Comparison of ENCODE assay signal across 24 mouse cellular contexts in the genomic region with DNA sequence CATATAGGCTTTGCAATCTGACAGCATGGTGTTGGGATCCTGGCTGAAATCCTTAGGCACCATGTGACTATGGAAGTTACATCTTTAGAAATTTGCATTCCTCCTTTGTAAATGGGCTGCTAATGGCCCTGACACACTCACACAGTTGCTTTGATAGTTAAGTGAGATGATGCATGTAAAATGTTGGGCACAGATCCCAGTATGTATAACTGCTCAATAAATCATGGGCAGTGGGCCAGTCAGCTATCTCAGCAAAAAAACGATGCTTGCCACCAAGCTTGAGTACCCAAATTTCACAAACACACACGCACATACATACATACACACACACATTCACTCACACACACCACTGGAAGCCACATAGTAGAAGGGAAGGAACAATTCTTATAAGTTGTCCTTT.
DNase-seq lines count a peak whose midpoint lies in the region; ATAC-seq and TF ChIP-seq lines count a peak whose summit lies in the region.
"Had no signal": no experiment of that assay in that cellular context is flagged by ENCODE, and none has a peak within 500 bp of the region (broad histone marks: within the 10 kb centered on the region; RNA-seq: fewer than 3 reads in every experiment).

No protein-coding gene starts in this region.

- H3K4me3 ChIP-seq in hindbrain, postnatal 0 days (ENCODE audit: low read length) = no peak overlapping the region
- no peak overlapping the region for H3K4me3 ChIP-seq in hindbrain, embryonic 10.5 days
- H3K4me3 ChIP-seq: embryonic facial prominence, embryonic 12.5 days; heart, embryonic 15.5 days; kidney, embryonic 15.5 days; limb, embryonic 15.5 days; lung, embryonic 15.5 days; midbrain, embryonic 15.5 days; myocyte had no signal

- no peaks in the 10 kb centered on the region for H3K9me3 ChIP-seq in hindbrain, postnatal 0 days (ENCODE audit: low read length)
- no peaks in the 10 kb centered on the region for H3K9me3 ChIP-seq in hindbrain, embryonic 10.5 days
- H3K9me3 ChIP-seq: embryonic facial prominence, embryonic 12.5 days; heart, embryonic 15.5 days; kidney, embryonic 15.5 days; limb, embryonic 15.5 days; lung, embryonic 15.5 days; midbrain, embryonic 15.5 days had no signal

- H3K27me3 ChIP-seq in hindbrain, postnatal 0 days (ENCODE audit: insufficient read depth, low read length) = no peaks in the 10 kb centered on the region
- H3K27me3 ChIP-seq in hindbrain, embryonic 10.5 days (ENCODE audit: insufficient read depth, poor library complexity, severe bottlenecking) = no peaks in the 10 kb centered on the region
- H3K27me3 ChIP-seq: embryonic facial prominence, embryonic 12.5 days; heart, embryonic 15.5 days; kidney, embryonic 15.5 days; limb, embryonic 15.5 days; lung, embryonic 15.5 days; midbrain, embryonic 15.5 days; Patski had no signal

- no peak overlapping the region for H3K27ac ChIP-seq in hindbrain, postnatal 0 days
- H3K27ac ChIP-seq in hindbrain, embryonic 10.5 days = no peak overlapping the region
- H3K27ac ChIP-seq: embryonic facial prominence, embryonic 12.5 days; heart, embryonic 15.5 days; kidney, embryonic 15.5 days; limb, embryonic 15.5 days; liver, embryonic 14.5 days; lung, embryonic 15.5 days; midbrain, embryonic 15.5 days had no signal

- no peaks in the 10 kb centered on the region for H3K36me3 ChIP-seq in hindbrain, postnatal 0 days (ENCODE audit: insufficient read depth, low read length)
- no peaks in the 10 kb centered on the region for H3K36me3 ChIP-seq in hindbrain, embryonic 10.5 days
- H3K36me3 ChIP-seq: embryonic facial prominence, embryonic 12.5 days; heart, embryonic 15.5 days; kidney, embryonic 15.5 days; limb, embryonic 15.5 days; lung, embryonic 15.5 days; midbrain, embryonic 15.5 days had no signal

- no peak overlapping the region for H3K9ac ChIP-seq in hindbrain, postnatal 0 days (replicated peaks; ENCODE audit: low read length)
- H3K9ac ChIP-seq: embryonic facial prominence, embryonic 12.5 days; heart, embryonic 15.5 days; kidney, embryonic 15.5 days; limb, embryonic 15.5 days; liver, embryonic 14.5 days; lung, embryonic 15.5 days; midbrain, embryonic 15.5 days had no signal

- no peak for TF ChIP-seq CTCF in hindbrain, postnatal 0 days (IDR thresholded peaks at IDR 0.05; ENCODE audit: low read depth)

- DNase-seq in cerebellum, adult 9-11 months = peak; percentile 57
- no peak for DNase-seq in cerebellum, adult 8-10 months
- DNase-seq in hindbrain, postnatal 0 days (ENCODE audit: low spot score) = peak; percentile 44
- DNase-seq in hindbrain, embryonic 10.5 days (ENCODE audit: low spot score) = no peak
- peak; percentile 19 for DNase-seq in Muller cell, postnatal 12 days (ENCODE audit: inconsistent ontology term)
- peak; percentile 69 to 74 for DNase-seq in cerebellum, postnatal 10 days
- no peak for DNase-seq in neural tube, embryonic 10.5 days (ENCODE audit: extremely low spot score, low spot score)
- no peak for DNase-seq in adrenal gland, adult 18-20 months (ENCODE audit: low spot score in 2 of 2)
- DNase-seq: adrenal gland, adult 2 months; gastrocnemius, postnatal 36 days; heart, postnatal 4 days; kidney, postnatal 36 days; lung, postnatal 4 days; spleen, adult 18-20 months had no signal

- H3K4me1 ChIP-seq in hindbrain, postnatal 0 days (ENCODE audit: insufficient read depth, low read length) = no peaks in the 10 kb centered on the region
- H3K4me1 ChIP-seq in hindbrain, embryonic 10.5 days (replicated peaks) = peaks cover 12% of the 10 kb centered on the region
- H3K4me1 ChIP-seq: embryonic facial prominence, embryonic 12.5 days; heart, embryonic 15.5 days; kidney, embryonic 15.5 days; limb, embryonic 15.5 days; lung, embryonic 15.5 days; midbrain, embryonic 15.5 days had no signal

- H3K4me2 ChIP-seq in hindbrain, postnatal 0 days (ENCODE audit: low read depth, low read length) = no peak overlapping the region
- H3K4me2 ChIP-seq: embryonic facial prominence, embryonic 12.5 days; heart, embryonic 15.5 days; kidney, embryonic 15.5 days; limb, embryonic 15.5 days; lung, embryonic 15.5 days; midbrain, embryonic 15.5 days had no signal

- WGBS in hindbrain, postnatal 0 days = 53% methylated on average over 2 of the region's 2 CpGs
- 92% methylated on average over 2 of the region's 2 CpGs for WGBS in hindbrain, embryonic 10.5 days

- ATAC-seq in hindbrain, postnatal 0 days = no peak
- ATAC-seq: intestine, postnatal 0 days; midbrain, embryonic 15.5 days; Patski had no signal

Comparison
In these comparisons a context has a peak if more than half of its experiments do, and no peak if none do; other contexts are left out.
1. DNase-seq: peak in cerebellum, adult 9-11 months (single experiment), hindbrain, postnatal 0 days (single experiment), Muller cell, postnatal 12 days (single experiment) and cerebellum, postnatal 10 days (2 of 2); none in cerebellum, adult 8-10 months (single experiment), hindbrain, embryonic 10.5 days (single experiment), neural tube, embryonic 10.5 days (single experiment) and adrenal gland, adult 18-20 months (0 of 2).